Mouse (Mus musculus) brain, embryonic 14.5 days (tissue): ENCODE measurements around the gene Vps8. TPM values are rescaled to one million over a fixed set of nuclear protein-coding genes. Genes with fewer than 3 reads are reported as not detected.
"Not testable (repeated sequence)": the region's sequence is repeated elsewhere in the genome, so short reads cannot be mapped to it uniquely, and the experiment has no call there.

Experiments
- DNase-seq: peaks from one replicate; pipeline ENCODE4 v3.0.0-alpha.2; 2011; ENCODE audit warnings: low read depth
- CTCF ChIP-seq: fragments of 200-500 bp; IDR thresholded peaks from 2 replicates; pipeline ENCODE4 v1.5.1; 2012; ENCODE audit warnings: inconsistent platforms, mild to moderate bottlenecking, moderate library complexity, borderline replicate concordance; ENCODE audit not compliant: insufficient read depth, insufficient read length; ENCODE audit errors: extremely low read depth
- POLR2A ChIP-seq: fragments of 200-500 bp; IDR thresholded peaks from 2 replicates; pipeline ENCODE4 v1.6.1; 2012; ENCODE audit warnings: mild to moderate bottlenecking, inconsistent platforms, borderline replicate concordance; ENCODE audit not compliant: poor library complexity, insufficient read depth, insufficient read length, severe bottlenecking; ENCODE audit errors: extremely low read depth
- polyA plus RNA-seq: library from polyadenylated mRNA; depleted of rRNA; stranded (reverse); fragments of >200 nt; gene quantifications from 2 replicates; pipeline ENCODE4 v1.2.3, GENCODE M21; 2012

Vps8 gene
- polyA plus RNA-seq, 1 experiment, result 30.4 TPM

GRCm38 (mm10) chr16:21654384-21654783 is 231.5 kb downstream of the Vps8 start:
- TF ChIP-seq CTCF (no peak), POLR2A (no peak)
- DNase-seq, result peak; percentile 73

GRCm38 (mm10) chr16:21655291-21655690 is 232.4 kb downstream of the Vps8 start:
- TF ChIP-seq POLR2A (no peak), CTCF (no peak)
- peak; percentile 65 for DNase-seq

GRCm38 (mm10) chr16:21655961-21656360 is 233.0 kb downstream of the Vps8 start:
- TF ChIP-seq CTCF (no peak), POLR2A (no peak)
- DNase-seq, result no peak

GRCm38 (mm10) chr16:21664633-21665363 is 241.9 kb downstream of the Vps8 start:
- DNase-seq, result peak; percentile 92
- TF ChIP-seq CTCF (no peak), POLR2A (no peak)

- DNase-seq, result peak; percentile 78
- no peak for TF ChIP-seq CTCF
- TF ChIP-seq POLR2A, result no peak
These were observed 242.6 kb downstream of the Vps8 start for GRCm38 (mm10) chr16:21665423-21665986.

- no peak for DNase-seq
- TF ChIP-seq POLR2A (no peak), CTCF (no peak)
These were observed 249.0 kb downstream of the Vps8 start for GRCm38 (mm10) chr16:21671878-21672277.

- not testable (repeated sequence) for DNase-seq
These were observed 250.1 kb downstream of the Vps8 start for GRCm38 (mm10) chr16:21673046-21673445.

- not testable (repeated sequence) for DNase-seq
These were observed 250.7 kb downstream of the Vps8 start for GRCm38 (mm10) chr16:21673651-21674050.

GRCm38 (mm10) chr16:21676791-21677190 is 253.9 kb downstream of the Vps8 start:
- no peak for TF ChIP-seq CTCF
- no peak for TF ChIP-seq POLR2A
- DNase-seq, result no peak

- TF ChIP-seq POLR2A, result no peak
- no peak for TF ChIP-seq CTCF
- no peak for DNase-seq
These were observed 264.5 kb downstream of the Vps8 start for GRCm38 (mm10) chr16:21687406-21687805.

GRCm38 (mm10) chr16:21689141-21689540 is 266.2 kb downstream of the Vps8 start:
- DNase-seq, result no peak
- TF ChIP-seq POLR2A (no peak), CTCF (no peak)

GRCm38 (mm10) chr16:21690216-21690755 is 267.4 kb downstream of the Vps8 start:
- TF ChIP-seq CTCF (no peak), POLR2A (no peak)
- no peak for DNase-seq
